Mouse (Mus musculus) layer of hippocampus, postnatal 14 days (tissue): ENCODE results near the gene Trit1. TPM values are rescaled to one million over a fixed set of nuclear protein-coding genes. Genes with fewer than 3 reads are reported as not detected.

Source experiments
- total RNA-seq, 2 experiments: library from RNA; stranded (reverse); gene quantifications; 2 replicates each; pipeline ENCODE4 v1.2.3; 2021

Gene Trit1
- total RNA-seq, 2 experiments from 2014 or later, result 25.2 to 27.6 TPM

Other genes starting within 250 kb of the Trit1 start
- 10 to 100 TPM; 81.0 to 86.8 TPM for gene Ppt1, start 180.4 kb upstream of the Trit1 start, total RNA-seq
- gene Cap1, start 130.5 kb upstream of the Trit1 start, total RNA-seq, result 100 to 1,000 TPM; 231 to 249 TPM
- gene Mfsd2a, start 55.4 kb upstream of the Trit1 start, total RNA-seq, result 10 to 100 TPM; 71.2 to 86.1 TPM
- gene Mycl, start 20.9 kb upstream of the Trit1 start, total RNA-seq, result 10 to 100 TPM; 41.7 to 47.2 TPM
- gene Bmp8b, start 88.6 kb downstream of the Trit1 start, total RNA-seq, result under 1 TPM; 0.62 to 0.86 TPM
- gene Oxct2b, start 99.7 kb downstream of the Trit1 start, total RNA-seq, result under 1 TPM; 0.30 to 0.38 TPM
- gene Ppie, start 123.4 kb downstream of the Trit1 start, total RNA-seq, result 10 to 100 TPM; 17.5 to 21.5 TPM
- gene Hpcal4, start 166.6 kb downstream of the Trit1 start, total RNA-seq, result 100 to 1,000 TPM; 331 to 338 TPM
- gene Nt5c1a, start 184.9 kb downstream of the Trit1 start, total RNA-seq, result 1 to 10 TPM; 9.3 to 9.8 TPM
- gene Heyl, start 217.0 kb downstream of the Trit1 start, total RNA-seq, result 1 to 10 TPM; 6.7 to 7.7 TPM
- gene Pabpc4, start 245.8 kb downstream of the Trit1 start, total RNA-seq, result 10 to 100 TPM; 39.4 to 45.7 TPM